Mouse (Mus musculus): ENCODE results near the gene Kif3a.

Gene Kif3a

DNA sequence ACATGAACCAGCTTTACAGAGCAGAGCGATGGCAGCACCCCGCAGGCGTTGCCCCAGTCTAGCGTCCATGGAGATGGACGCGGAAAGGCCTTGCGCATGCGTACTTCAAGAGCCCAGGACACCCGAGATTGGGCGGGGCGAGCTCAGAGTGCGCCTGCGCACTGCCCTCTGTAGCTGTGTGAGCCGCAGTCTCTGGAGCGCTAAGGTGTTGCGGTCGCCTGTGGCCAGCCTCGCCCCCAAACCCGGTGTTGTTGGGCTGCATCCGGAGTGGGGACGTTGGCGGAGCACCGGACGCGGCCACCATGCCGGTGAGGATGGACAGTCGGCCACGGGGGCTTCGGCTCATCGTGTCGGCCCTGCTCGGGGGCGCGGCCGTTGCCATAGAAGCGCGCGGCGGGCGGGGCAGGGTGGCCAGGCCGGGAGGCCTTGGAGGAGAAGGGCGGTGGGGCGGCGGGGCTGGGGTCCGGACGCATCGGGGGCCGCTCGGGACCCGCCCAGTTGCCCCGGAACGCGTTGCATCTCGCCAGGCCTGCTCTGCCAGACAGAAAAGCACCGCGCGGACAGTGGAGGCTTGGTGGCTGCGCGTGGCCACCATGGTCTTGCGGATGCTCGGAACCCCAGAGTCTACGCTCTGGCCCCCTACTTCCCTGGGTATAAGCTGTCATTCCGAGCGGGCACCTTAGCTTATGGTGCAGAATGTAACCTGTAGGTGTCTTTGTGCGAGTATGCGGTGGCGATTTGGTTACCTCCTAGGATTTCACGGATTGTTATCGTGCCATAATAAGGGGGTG lies at the start of gene Kif3a:
Gene Kif3a, plus strand, starts transcription at position 156 of the 791 bp plus-strand sequence.
- DNase-seq: peak; percentile 96

- no peak for DNase-seq
Measured at GRCm38 (mm10) chr11:53518759-53519158, 48.4 kb upstream of the Kif3a start.

DNA sequence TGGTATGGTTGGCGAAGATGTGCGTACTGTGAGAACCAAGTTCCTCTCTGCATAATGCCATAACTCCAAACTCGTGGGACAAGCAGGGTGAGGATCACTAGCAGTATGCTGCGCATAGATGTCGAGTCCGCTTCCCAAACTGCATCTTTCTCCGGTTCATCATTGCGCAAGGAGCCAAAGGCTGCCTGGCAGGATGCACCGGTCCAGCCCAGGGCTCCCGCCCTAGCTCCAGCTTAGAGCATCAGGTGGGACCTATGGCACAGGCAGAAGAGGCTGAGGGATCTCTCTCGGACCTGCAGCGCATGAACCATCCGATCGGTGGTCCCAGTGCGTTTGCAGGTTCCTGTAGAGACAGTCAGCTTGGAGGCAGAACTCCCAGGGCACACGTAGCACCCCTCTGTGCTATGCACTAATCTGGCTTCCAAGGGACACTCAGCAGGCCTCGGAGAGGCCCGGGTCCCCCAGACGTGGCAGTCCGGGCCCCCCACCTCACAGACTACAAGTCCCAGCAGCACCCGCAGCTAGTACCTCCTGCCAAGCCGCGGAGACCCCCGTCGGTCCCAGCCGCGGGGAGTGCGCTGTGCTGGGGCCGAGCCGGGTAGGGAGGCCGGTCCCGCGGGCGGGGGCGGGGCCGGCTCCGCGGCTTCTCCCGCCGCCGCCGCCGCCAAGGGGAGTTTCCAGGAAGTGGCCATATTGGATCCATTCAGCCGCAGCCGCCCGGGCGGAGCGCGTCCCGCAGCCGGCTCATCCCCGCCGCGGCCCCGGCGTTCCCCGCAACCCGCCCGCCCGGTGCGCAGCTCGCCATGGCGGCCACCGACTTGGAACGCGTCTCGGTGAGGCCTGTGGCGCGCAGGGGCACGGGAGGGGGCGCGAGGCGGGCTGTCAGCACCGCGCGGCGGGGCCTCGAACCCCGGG lies 47.7 kb upstream of the Kif3a start, which contains the start of gene Sept8:
Gene Sept8, plus strand, starts transcription at position 51 of the 915 bp plus-strand sequence.
- peak; percentile 63 for DNase-seq

GRCm38 (mm10) chr11:53520122-53520978 lies 46.8 kb upstream of the Kif3a start:
- peak; percentile 72 for DNase-seq

DNA sequence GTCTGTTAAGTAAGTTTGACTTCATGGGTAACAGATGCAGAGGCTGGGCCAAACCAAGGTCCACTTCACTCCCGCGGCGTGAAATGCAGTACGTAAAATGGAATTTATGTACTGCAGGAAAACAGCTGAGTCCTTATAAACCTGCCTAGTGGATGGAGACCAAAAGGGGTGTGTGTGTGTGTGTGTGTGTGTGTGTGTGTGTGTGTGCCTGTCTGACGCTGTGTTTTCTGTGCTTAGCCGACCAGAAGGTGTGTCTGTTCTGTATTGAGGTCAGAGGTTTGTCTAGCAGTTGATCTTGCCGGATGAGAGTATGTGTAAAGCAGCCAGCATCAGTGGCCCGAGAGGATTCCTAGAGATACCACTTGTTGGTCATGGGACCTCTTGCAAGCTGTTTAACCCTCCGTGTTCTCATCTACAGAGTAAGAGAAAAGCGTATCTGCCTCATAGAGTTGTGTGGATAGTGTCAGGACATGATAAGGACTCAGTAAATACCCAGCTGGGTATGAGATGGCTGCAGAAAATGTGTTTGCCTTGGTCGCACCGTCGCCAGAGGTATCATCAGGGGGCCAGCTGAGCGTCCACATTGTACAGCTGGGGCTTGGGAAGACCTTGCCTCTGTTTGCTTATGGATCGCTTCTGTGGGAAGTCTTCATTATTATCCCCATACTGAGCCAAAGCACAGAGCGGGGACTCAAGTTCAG lies 45.9 kb upstream of the Kif3a start:
- DNase-seq: no peak

GRCm38 (mm10) chr11:53521821-53522131 lies 45.4 kb upstream of the Kif3a start:
- no peak for DNase-seq

DNA sequence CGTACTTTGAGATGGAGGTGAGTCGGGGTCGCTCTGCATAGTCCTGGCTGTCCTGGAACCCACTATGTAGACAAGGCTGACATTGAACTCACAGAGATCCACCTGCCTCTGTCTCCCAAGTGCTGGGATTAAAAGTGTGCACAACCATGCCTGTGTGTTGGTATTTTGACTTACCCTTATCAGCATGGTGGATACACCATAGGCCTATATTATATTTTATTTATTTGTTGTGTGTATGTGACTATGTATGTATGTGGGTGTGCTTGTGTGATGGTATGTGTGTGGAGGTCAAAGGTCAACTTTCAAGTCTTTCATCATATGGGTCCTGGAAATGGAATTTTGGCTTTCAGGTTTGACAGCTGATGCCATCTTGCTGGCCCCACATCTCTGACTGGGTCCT lies 44.8 kb upstream of the Kif3a start:
- DNase-seq: no peak

DNA sequence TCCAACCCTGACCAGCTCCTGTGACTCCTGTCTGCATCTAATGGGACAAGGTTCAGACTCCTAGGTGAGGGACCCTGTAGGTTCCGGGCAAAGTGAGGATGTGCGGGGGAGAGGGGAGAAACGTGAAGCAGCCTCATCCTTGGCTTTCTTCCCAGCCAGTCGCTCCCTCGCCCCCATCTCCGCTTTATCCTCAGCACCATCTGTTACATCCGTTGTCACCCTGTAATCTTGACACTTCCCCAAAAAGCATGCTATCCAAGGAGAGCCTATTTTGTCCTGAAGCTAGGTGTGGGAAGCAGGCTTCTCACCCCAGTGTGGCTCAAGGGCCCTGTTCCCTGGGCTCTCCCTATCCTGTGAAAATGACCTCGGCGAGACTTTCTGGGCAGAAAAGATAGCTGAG lies 44.2 kb upstream of the Kif3a start:
- DNase-seq: no peak

DNA sequence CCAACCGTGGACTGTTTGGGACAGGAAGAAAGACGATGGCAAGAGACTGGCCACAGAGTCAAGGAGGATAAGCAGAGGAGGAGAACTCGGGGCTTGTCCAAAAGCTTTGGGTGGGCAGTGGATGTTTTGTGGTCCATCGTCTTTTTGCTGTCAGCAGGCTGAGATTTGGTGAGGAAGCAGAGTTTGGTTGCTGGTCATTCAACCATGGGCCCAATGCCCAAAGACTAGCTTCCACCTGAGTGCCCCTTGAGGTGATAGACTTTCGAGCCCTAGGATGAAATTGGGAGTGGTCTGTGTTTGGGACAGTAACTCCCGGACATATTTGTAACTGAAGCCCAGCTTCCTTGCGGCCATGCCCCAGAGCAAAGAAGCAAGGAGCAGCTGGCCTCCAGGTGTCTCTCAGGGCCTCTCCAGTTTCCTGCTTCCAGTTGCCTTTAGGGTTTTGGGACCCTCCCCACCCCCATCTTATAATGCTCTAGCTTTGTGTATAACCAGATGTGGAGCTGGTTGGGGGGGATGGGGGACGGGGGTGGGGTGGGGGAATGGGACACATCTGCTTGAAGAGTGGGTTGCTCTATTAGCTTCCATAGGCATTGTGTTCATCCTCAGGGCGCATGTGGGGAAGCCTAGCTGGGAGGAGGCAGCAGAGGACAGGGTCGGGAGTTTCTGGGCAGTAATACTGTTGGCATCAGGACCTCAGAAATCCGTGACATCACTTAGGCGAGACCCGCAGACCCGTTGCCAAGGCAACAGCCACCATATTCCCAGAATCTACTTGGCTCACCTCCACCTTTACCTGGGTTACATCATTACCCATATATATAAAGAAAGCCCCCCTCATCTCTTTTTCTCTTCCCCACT lies 43.4 kb upstream of the Kif3a start:
- no peak for DNase-seq

- peak; percentile 57 for DNase-seq
Measured at GRCm38 (mm10) chr11:53524905-53525304, 42.3 kb upstream of the Kif3a start.

- peak; percentile 57 for DNase-seq
Measured at GRCm38 (mm10) chr11:53525461-53525860, 41.7 kb upstream of the Kif3a start.

GRCm38 (mm10) chr11:53528397-53529252 lies 38.6 kb upstream of the Kif3a start:
- no peak for DNase-seq

GRCm38 (mm10) chr11:53529253-53529557 lies 38.0 kb upstream of the Kif3a start:
- peak; percentile 84 for DNase-seq

DNA sequence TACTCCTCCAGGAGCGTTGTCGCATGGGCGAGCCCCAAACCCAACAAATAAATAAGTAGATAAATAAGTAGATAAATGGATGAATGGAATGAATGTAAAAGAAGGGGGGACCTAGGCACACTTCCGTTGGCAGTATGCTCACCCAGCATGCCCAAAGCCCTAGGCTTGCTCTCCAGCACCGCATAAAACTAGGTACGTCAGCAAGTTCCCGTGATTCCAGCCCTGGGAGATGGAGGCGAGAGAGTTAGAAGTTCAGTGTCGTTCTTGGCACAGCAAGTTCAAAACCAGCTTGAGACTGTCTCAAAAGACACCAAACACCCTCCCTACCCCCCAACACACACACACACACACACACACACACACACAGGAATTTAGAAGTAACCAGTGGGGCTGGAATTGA lies 37.2 kb upstream of the Kif3a start:
- DNase-seq: no peak

GRCm38 (mm10) chr11:53531578-53532230 lies 35.5 kb upstream of the Kif3a start:
- no peak for DNase-seq

DNA sequence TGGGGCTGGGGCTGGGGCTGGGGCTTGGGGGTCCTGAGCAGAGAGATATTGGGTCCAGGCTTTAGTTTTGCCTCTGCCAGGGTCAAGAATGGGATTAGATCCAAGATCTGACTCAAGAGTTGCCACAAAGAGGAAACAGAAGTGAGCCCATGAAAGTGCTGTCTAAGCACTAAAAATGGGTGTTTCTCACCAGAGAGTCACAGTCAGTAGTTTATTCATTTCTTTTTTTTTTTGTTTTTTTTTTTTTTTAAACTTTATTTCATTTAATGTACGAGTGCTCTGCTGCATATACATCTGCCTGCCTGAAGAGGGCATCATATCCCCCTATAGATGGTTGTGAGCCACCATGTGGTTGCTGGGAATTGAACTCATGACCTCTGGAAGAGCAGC lies 35.0 kb upstream of the Kif3a start:
- DNase-seq: no peak

DNA sequence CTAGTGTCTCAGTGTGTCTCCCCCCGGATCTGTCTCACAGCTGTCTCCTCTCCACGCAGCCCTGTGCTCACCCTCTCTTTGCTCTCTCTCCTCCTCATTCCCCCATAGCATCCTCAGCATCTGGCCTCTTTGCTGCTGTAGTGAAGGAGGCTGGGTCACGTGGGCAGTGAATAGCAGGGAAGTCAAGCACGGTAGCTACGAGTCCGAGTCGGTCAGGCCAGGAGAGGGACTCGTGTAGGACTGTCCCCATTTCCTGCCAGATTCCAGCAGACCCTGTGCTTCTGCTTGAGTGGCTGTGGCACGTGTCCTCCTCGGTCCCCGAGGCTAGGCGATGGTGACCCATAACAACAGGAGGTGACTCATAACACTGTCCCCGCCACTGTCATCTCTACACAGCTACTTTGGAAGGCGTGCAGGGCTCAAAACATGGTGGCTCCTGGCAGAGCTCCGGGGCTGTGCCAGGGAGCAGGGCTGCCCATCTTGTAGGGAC lies 28.1 kb upstream of the Kif3a start:
- DNase-seq: no peak

GRCm38 (mm10) chr11:53540394-53540793 lies 26.8 kb upstream of the Kif3a start:
- DNase-seq: no peak

DNA sequence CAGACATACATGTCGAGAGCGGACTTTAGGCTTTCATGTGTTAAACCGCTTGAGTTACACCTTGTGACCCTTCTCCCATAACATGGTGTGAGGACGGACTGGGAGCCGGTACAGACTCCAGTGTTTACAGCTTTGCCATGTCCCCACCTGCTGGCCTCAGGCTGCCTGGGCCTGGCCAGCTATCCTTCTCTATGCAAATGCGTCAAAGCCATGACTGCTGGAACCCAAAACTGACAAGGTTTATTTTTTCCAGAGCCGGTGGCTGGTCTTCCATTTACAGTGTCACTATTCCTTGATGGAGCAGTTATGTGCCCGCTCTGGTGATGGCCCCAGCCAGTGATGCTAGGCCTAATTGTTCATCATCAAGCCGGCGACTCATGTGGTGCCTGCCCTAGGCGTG lies 26.0 kb upstream of the Kif3a start:
- DNase-seq: no peak

GRCm38 (mm10) chr11:53543021-53543420 lies 24.2 kb upstream of the Kif3a start:
- no peak for DNase-seq

Measured in lung, postnatal 10 days (tissue).